Mouse (Mus musculus): Measurements from ENCODE around the gene Mcm9.
"Not testable (repeated sequence)": the region's sequence is repeated elsewhere in the genome, so short reads cannot be mapped to it uniquely, and the experiment has no call there.

Mcm9 gene

DNA sequence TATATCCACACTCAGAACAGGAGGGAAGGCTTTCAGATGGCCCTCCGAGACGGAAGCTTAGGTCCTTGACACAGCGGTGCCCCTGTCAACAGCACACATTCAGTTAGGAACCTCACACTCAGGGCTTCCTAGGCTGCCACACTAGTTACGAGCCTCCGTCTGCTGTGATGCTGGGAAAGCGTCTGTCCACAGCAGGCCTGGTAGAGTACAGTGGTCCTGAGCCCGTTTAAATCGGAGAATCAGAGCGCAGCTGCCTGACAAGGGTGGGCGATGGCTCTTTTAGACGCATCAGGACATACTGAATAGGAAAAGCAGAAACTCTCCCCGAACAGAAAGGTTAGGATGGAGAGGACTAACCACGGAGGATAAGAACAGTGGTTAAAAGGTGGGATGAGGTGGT, 127.8 kb downstream of the Mcm9 start:
- no peak for DNase-seq (ENCODE audit: low spot score in 2 of 2)

DNA sequence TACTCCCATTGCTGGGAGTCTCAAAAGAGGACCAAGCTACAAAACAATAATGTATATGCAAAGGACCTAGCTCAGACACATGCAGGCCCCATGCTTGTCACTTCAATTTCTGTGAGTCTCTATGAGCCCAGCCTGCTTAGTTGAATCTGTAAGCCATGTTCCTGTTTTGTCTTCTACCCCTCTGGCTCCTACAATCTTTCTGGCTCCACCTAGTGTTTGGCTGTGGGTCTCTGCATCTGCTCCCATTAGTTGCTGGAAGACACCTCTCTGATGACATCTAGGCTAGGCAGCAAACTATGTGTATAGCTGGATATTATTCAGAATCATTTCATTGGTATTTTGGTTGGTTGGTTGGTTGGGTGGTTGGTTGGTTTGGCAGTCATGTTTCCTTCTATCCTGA, 130.7 kb downstream of the Mcm9 start:
- DNase-seq (ENCODE audit: low spot score in 2 of 2), result peak; percentile 50 to 64

DNA sequence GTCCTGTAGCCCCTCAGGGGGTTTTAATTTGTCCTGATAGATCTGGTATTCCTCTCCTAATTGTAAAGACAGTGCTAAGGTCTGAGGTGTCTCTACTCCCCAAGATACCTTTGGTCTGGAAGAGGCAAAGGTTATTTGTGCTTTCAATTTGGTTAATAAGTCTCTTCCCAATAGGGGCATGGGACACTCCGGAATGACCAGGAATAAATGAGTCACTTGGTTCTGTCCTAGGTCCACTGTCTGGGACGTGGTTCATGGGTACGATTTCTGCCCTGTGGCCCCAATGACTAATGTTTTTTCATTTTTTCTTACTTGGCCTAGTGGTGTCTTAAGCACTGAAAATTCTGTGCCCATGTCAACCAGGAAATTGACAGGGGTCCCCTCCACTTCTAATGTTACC, 134.9 kb downstream of the Mcm9 start:
- not testable (repeated sequence) for DNase-seq (ENCODE audit: low spot score in 2 of 2)

DNA sequence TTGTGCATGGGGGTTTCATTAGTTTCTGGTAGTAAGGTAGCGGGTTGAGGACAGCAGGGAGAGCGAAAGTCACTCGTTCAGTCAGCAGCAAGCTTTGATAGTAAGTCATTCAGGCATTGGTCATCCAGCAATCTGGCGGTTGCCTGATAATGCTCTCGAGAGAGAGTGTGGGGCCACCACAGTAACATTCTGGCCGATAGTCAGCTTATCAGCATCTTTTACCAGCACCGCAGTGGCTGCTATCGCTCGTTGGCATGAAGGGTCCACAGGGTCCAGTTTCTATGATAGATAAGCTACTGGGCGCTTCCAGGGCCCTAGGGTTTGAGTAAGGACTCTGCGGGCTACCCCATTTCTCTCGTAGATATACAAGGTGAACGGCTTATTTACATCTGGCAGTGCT, 136.3 kb downstream of the Mcm9 start:
- no peak for DNase-seq (ENCODE audit: low spot score in 2 of 2)
